Mouse (Mus musculus) liver, embryonic 11.5 days (tissue): Measurements from ENCODE around the gene Lax1. TPM values are rescaled to one million over a fixed set of nuclear protein-coding genes. Genes with fewer than 3 reads are reported as not detected.
A peak's percentile ranks its signal among the peaks of the same experiment; 100 is the strongest.

Experiments
- ATAC-seq: fragments of 200-750 bp; cut with Nextera tagmentation; replicated peaks from 2 replicates; pipeline ENCODE4 v1.8.0; 2017; ENCODE audit warnings: moderate number of reproducible peaks, mild to moderate bottlenecking, moderate TSS enrichment, moderate library complexity; ENCODE audit not compliant: low FRiP score
- DNase-seq: peaks from one replicate; pipeline ENCODE4 v3.0.0-alpha.2; 2017; ENCODE audit warnings: low spot score
- H3K27ac ChIP-seq: fragments of 300-500 bp; sonication (generic); 2 replicates; pipeline ENCODE4 v1.5.1; 2014; ENCODE audit warnings: mild to moderate bottlenecking, low read depth, low read length, control low read depth
- H3K27me3 ChIP-seq: fragments of 300-500 bp; sonication (generic); replicated peaks from 2 replicates; pipeline ENCODE4 v1.6.1; 2014; ENCODE audit warnings: low read length, mixed read lengths; ENCODE audit not compliant: control insufficient read depth, insufficient read depth
- H3K36me3 ChIP-seq: fragments of 300-500 bp; sonication (generic); 2 replicates; pipeline ENCODE4 v1.6.1; 2014; ENCODE audit warnings: mild to moderate bottlenecking, low read length, moderate library complexity, mixed read lengths; ENCODE audit not compliant: control insufficient read depth, insufficient read depth
- H3K4me1 ChIP-seq: fragments of 300-500 bp; sonication (generic); replicated peaks from 2 replicates; pipeline ENCODE4 v1.6.1; 2014; ENCODE audit warnings: low read length, mixed read lengths; ENCODE audit not compliant: control insufficient read depth, insufficient read depth
- H3K4me2 ChIP-seq: fragments of 300-500 bp; sonication (generic); 2 replicates; pipeline ENCODE4 v1.6.1; 2014; ENCODE audit warnings: mild to moderate bottlenecking, control low read depth, moderate library complexity
- H3K4me3 ChIP-seq: fragments of 300-500 bp; sonication (generic); 2 replicates; pipeline ENCODE4 v1.5.1; 2014; ENCODE audit warnings: low read depth, low read length, control low read depth
- H3K9ac ChIP-seq: fragments of 300-500 bp; sonication (generic); 2 replicates; pipeline ENCODE4 v1.6.1; 2014; ENCODE audit warnings: low read depth, low read length, control low read depth
- H3K9me3 ChIP-seq: fragments of 300-500 bp; sonication (generic); 2 replicates; pipeline ENCODE4 v1.6.1; 2016; ENCODE audit warnings: low read length, inconsistent platforms, mixed read lengths; ENCODE audit not compliant: control insufficient read depth
- WGBS: fragments of 180-500 bp; shearing (Covaris S2); extraction: QIAGEN DNeasy Blood & Tissue Kit; methylation state at CpG from one replicate; pipeline ENCODE4 v1.1.7; 2014; 5-methylcytosine and 5-hydroxymethylcytosine counted together
- polyA plus RNA-seq: library from polyadenylated mRNA; unstranded; fragments of >200 nt; fragmentation: Nextera tagmentation; extraction: Ambion mirVana; gene quantifications from 2 replicates; pipeline ENCODE4 v1.2.1, GENCODE M21; 2014

Gene Lax1
- polyA plus RNA-seq, 1 experiment from 2014 or later: 0.62 TPM

DNA sequence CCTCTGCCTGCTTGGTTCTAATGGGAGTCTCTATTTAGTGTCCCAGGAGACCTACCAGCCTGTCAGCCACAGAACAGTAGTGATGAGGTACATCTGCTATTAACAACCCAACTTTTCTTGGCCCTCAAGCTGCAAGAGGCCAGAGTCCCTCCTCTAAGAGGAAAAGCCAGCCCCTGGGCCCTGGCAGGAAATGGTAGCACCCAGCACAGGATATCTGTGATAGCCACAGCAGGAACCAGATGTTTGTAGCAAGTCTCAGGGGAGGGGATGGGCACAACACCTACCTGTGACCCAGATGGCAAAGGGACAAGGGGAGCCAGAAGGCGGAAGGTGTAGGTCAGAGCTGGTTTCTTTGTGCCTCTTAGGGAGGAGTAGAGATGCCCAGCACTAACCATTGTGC lies 5.0 kb upstream of the Lax1 start:
- Histone ChIP-seq H3K4me2 (no peak overlapping the region; the same call in 1 of the 2 replicates), H3K9ac (no peak overlapping the region), H3K36me3 (no peaks in the 10 kb centered on the region), H3K4me1 (peaks cover 17% of the 10 kb centered on the region), H3K27me3 (no peaks in the 10 kb centered on the region), H3K4me3 (no peak overlapping the region), H3K27ac (no peak overlapping the region; the same call in 1 of the 2 replicates), H3K9me3 (no peaks in the 10 kb centered on the region)
- ATAC-seq (no peak; the same call in 1 of the 2 replicates), DNase-seq (no peak)
- 58% methylated on average over 1 of the region's 1 CpGs for WGBS

DNA sequence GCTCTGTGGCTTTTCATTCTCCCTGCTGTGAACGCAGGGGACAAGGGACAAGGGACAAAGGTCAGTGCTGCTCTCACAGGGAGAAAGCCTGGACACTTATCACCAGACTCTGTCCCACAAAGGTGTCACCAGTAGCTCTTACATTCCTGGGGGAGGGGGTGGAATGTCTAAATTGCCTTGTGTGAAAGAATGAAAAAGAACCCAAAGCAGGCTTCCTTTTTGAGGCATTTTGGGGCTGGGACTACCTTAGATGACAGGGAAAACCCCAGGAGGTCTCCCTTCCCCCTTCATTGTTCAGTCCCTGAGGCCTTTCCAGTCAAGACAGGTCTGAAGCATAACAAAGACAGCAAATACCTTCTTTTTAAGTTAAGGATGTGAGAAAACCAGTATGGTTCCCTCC lies 4.4 kb upstream of the Lax1 start:
- peaks cover 17% of the 10 kb centered on the region for H3K4me1 ChIP-seq
- WGBS: 12% methylated on average over 1 of the region's 1 CpGs
- ATAC-seq: no peak

DNA sequence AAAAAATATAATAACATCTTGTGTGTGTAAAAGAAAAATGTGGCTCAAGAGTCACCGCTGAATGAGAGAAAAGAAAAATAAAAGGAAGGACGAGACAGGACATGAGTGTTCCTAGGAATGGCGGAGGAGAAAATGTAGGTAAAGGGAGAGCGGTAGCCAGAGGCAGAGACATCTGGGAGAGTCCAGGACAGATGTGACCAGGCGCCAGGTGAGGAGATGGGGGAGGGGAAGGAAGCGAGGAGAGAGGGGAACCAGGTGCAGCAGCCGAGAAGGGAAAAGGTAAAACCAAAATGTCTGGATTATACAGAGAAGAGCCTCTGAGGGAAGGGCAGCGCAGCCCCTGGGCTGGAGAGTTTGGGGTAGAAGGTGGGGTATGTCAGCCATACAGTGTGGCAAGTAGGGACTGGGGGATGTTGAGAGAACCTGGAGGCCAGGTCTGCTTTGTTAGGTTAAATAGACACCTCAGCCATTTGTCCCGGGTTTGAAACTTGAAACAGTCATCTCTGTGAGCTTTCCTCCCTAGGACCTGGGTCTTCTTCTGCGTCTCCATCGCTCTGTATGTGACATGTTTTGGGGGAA lies 3.7 kb upstream of the Lax1 start:
- peaks cover 17% of the 10 kb centered on the region for H3K4me1 ChIP-seq
- WGBS: 62% methylated on average over 11 of the region's 11 CpGs
- H3K27me3 ChIP-seq: no peaks in the 10 kb centered on the region
- no peak overlapping the region for H3K4me3 ChIP-seq
- ATAC-seq (no peak), DNase-seq (no peak)
- no peaks in the 10 kb centered on the region for H3K9me3 ChIP-seq
- no peak overlapping the region for H3K9ac ChIP-seq
- no peak overlapping the region for H3K4me2 ChIP-seq
- H3K36me3 ChIP-seq: no peaks in the 10 kb centered on the region
- H3K27ac ChIP-seq: no peak overlapping the region

More for the DNA sequence above, 4.4 kb upstream of the Lax1 start:
- Histone ChIP-seq H3K27ac (no peak overlapping the region; the same call in 1 of the 2 replicates), H3K4me3 (no peak overlapping the region), H3K27me3 (no peaks in the 10 kb centered on the region), H3K36me3 (no peaks in the 10 kb centered on the region), H3K9ac (no peak overlapping the region), H3K9me3 (no peaks in the 10 kb centered on the region), H3K4me2 (no peak overlapping the region)
- no peak for DNase-seq

DNA sequence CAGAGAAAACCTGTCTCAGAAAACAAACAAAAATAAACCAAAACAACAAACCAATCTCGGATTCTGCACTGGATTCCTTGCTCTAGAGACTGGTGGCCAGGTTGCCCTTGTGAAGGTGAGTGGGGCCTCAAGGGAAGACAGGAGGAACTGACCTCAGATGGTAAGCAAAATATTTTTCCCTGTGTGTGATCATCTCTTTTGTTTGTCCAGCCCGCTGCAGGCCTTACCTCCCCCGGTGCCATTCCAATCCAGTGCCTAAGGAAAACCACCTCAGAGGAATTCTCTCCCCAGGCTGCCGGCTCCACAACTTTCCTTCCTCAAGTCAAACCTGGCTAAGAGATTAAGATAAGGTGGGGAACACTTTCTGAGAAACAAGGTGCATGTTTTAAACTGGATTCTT lies 2.3 kb upstream of the Lax1 start:
- H3K4me1 ChIP-seq: peaks cover 17% of the 10 kb centered on the region
- DNase-seq: no peak
- H3K27ac ChIP-seq: no peak overlapping the region
- no peaks in the 10 kb centered on the region for H3K36me3 ChIP-seq
- H3K9ac ChIP-seq: no peak overlapping the region
- H3K4me2 ChIP-seq: no peak overlapping the region
- H3K9me3 ChIP-seq: no peaks in the 10 kb centered on the region
- WGBS: 54% methylated on average over 4 of the region's 4 CpGs
- H3K27me3 ChIP-seq: no peaks in the 10 kb centered on the region
- H3K4me3 ChIP-seq: no peak overlapping the region
- no peak for ATAC-seq

DNA sequence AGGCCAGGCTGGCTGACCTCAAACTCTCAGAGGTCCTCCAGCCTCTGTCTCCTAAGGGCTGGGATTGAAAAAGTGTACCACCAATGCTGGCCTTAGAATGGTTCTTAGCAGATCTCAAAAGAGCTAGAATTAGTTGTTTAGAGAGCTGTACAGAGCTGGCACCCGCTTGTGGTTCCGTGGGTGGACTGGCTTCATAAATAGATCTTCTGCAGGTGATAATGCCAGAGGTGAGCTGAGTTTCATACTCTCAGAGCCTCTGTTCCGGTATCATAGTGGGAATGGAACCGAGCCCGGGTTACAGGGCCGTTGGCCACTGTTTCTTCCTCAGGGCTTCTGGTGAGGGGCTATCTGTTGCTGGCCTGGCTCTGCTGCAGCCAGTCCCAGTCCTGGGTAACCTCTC lies 1.1 kb upstream of the Lax1 start:
- Histone ChIP-seq H3K27me3 (no peaks in the 10 kb centered on the region), H3K4me2 (no peak overlapping the region), H3K27ac (no peak overlapping the region), H3K4me3 (no peak overlapping the region), H3K36me3 (no peaks in the 10 kb centered on the region), H3K9ac (no peak overlapping the region), H3K4me1 (peaks cover 14% of the 10 kb centered on the region), H3K9me3 (no peaks in the 10 kb centered on the region)
- DNase-seq (no peak), ATAC-seq (no peak)
- 85% methylated on average over 6 of the region's 6 CpGs for WGBS

DNA sequence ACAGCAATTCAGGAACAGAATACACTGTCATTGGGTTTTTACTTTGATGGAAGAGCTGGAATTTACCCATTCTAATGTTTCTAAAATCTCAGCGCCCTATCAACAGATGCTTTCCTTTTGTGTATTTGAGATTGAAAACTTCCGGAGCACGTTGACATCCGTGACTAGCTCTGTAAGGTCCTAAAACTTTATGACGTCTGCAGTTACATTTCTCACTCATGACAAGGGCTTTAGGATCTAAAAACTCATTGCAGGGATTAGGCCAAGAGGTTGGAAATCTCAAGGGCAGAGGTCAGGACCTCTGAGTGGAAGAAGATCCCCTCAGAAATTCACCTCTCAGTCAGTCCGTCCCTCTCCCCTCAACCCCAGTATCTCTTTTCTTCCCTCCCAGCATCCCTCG lies 1.6 kb downstream of the Lax1 start:
- Histone ChIP-seq H3K36me3 (no peaks in the 10 kb centered on the region), H3K27ac (no peak overlapping the region), H3K9me3 (no peaks in the 10 kb centered on the region), H3K4me1 (peaks cover 2% of the 10 kb centered on the region; the same call in 1 of the 2 replicates), H3K9ac (no peak overlapping the region), H3K4me2 (no peak overlapping the region), H3K27me3 (no peaks in the 10 kb centered on the region), H3K4me3 (no peak overlapping the region)
- ATAC-seq (no peak), DNase-seq (no peak)
- WGBS: 70% methylated on average over 7 of the region's 7 CpGs

DNA sequence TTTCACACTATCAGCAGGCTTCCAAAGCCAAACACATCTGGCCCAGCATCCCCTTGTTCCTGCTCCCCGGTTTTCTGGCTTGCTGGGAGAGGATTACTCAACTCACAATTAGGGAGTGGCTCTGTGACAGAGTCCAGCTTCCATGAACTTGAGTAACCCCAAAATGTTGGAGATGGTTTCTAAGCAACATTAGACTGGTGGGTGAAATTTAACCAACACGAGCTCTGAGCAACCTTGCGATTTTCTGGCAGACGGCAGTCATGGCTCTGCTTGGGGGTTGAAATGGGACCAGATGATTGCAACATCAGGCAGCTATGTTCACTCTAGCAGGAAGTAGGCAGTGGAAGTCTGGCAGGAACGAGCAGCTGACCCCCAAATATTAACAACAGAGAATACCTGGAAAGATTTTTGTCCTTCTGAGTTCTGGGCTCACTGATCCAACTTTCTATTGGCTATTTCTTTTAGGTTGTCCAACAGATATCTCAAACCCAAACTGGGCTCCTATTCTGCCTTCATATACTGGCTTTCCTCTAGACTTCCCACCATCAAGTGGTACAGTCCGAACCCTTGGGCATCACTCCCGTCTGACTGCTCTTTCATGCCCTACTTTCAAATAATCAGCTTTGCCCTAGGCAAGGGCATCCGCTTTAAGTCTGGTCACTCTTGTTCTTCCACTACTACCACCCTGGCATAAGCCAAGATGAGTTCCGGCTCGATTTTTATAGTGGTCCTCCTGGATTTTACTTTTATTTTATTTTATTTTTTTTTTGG lies 4.0 kb downstream of the Lax1 start:
- DNase-seq (no peak), ATAC-seq (peak; percentile 72)
- H3K4me1 ChIP-seq: peaks cover 2% of the 10 kb centered on the region; the same call in 1 of the 2 replicates
- no peak overlapping the region for H3K4me3 ChIP-seq
- H3K36me3 ChIP-seq: no peaks in the 10 kb centered on the region
- no peaks in the 10 kb centered on the region for H3K9me3 ChIP-seq
- H3K9ac ChIP-seq: no peak overlapping the region
- no peaks in the 10 kb centered on the region for H3K27me3 ChIP-seq
- WGBS: 73% methylated on average over 10 of the region's 10 CpGs
- 0 out of 2 replicates have a peak overlapping the region, but pooled peaks have one; percentile 43 for H3K27ac ChIP-seq
- H3K4me2 ChIP-seq: no peak overlapping the region

DNA sequence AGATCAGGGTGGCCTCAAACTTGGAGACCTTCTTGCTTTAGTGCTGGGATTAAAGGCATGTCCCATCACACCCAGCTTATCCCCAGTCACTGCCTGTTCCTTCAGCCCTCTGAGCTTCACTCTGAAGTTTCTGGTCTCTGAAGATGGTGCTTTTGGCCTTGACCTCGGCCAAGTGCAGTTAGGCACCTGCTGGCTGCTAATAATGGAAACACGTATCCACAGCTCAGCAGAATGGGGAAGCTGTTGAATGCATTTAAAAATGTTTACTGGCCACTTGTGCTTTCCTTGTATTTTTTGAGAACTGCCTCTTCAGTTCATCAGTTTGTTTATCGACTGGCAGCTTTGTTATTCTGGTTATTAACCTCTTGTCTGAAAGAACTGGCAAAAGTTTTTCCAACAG lies 18.1 kb downstream of the Lax1 start:
- no peak overlapping the region for H3K9ac ChIP-seq
- no peaks in the 10 kb centered on the region for H3K36me3 ChIP-seq
- no peaks in the 10 kb centered on the region for H3K27me3 ChIP-seq
- WGBS: 59% methylated on average over 3 of the region's 3 CpGs
- no peak overlapping the region for H3K27ac ChIP-seq
- no peak overlapping the region for H3K4me2 ChIP-seq
- DNase-seq: no peak
- H3K4me3 ChIP-seq: no peak overlapping the region
- no peaks in the 10 kb centered on the region for H3K4me1 ChIP-seq
- no peak for ATAC-seq
- H3K9me3 ChIP-seq: no peaks in the 10 kb centered on the region

DNA sequence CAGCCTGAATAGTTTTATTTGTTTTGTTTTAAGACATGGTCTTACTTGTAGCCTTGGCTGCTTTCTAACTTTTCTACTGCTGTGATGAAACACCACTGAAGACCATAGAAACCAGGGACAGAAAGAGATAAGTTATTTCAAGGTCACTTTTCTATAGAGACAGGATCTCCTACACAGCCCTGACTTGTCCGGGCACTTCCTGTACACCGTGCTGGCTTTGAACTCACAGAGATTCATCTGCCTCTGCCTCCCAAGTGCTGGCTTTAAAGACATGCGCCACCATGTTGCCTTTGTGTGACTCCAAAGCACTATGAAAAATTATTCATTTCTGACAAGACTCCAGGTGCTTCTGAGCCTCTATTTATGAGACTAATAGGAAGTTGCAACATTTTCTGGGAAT lies 18.6 kb downstream of the Lax1 start:
- ATAC-seq: no peak
- no peak overlapping the region for H3K27ac ChIP-seq
- no peak overlapping the region for H3K4me2 ChIP-seq
- H3K4me1 ChIP-seq: no peaks in the 10 kb centered on the region
- no peaks in the 10 kb centered on the region for H3K36me3 ChIP-seq
- H3K27me3 ChIP-seq: no peaks in the 10 kb centered on the region
- no peak overlapping the region for H3K9ac ChIP-seq
- WGBS: 70% methylated on average over 3 of the region's 3 CpGs
- H3K9me3 ChIP-seq: no peaks in the 10 kb centered on the region
- H3K4me3 ChIP-seq: no peak overlapping the region
- no peak for DNase-seq
